Mouse (Mus musculus): ENCODE measurements around the gene Kctd5.

GRCm38 (mm10) chr17:23998383-23998782, 74.9 kb downstream of the Kctd5 start:
- TF ChIP-seq CTCF (IDR thresholded peaks at IDR 0.05; ENCODE audit: insufficient read depth, low read length) (no peak), POLR2A (IDR thresholded peaks at IDR 0.05; ENCODE audit: borderline replicate concordance, extremely low read depth, low read depth, low read length) (no peak)

All from lung, adult 2 months (tissue).